Mouse (Mus musculus): ENCODE measurements around the gene B3galt4.
"Not testable (repeated sequence)": the region's sequence is repeated elsewhere in the genome, so short reads cannot be mapped to it uniquely, and the experiment has no call there.

Gene B3galt4

GRCm38 (mm10) chr17:33951021-33951946, at the start of gene B3galt4:
B3galt4 (minus strand) TSS chr17:33951488.
- DNase-seq = peak; percentile 79 to 89

GRCm38 (mm10) chr17:34000796-34001195, 49.5 kb upstream of the B3galt4 start:
- not testable (repeated sequence) for DNase-seq

GRCm38 (mm10) chr17:34000150-34000537, 48.9 kb upstream of the B3galt4 start, which contains the start of gene H2-K1:
H2-K1 (minus strand) TSS chr17:34000347.
- DNase-seq = peak; percentile 76 to 80

GRCm38 (mm10) chr17:33999341-34000149, 48.3 kb upstream of the B3galt4 start:
- DNase-seq = peak; percentile 19 to 20

DNA sequence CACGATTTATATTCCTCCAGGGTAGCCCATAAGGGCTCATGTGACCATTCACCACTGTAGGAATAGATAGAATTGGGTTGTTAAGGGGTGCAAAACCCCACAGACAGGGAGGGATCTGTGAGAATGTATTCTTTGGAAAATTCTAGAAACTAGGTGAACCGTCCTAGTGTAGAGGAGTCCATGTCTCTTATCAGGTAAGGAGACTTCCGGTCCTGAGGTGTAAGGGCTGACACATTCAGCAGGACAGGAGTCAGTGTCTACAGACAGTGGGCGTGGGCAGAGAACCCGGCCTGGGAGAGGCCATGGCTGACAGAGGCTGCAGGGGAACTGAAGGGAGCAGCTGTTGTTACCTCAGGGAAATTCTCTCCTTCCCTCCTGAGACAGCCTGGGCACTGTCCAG, 47.4 kb upstream of the B3galt4 start:
- DNase-seq = not testable (repeated sequence)

DNA sequence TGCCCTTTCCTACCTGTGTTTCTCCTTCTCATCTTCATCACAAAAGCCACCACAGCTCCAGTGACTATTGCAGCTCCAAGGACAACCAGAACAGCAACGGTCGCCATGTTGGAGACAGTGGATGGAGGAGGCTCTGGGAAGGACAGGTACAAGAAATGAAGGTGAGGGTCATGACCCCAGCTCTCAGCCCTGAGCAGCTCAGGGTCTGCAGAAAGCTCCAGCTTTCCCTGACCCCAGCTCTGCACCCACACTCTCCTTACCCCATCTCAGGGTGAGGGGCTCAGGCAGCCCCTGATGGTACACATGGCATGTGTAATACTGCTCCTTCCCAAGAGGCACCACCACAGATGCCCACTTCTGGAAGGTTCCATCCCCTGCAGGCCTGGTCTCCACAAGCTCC, 45.7 kb upstream of the B3galt4 start:
- DNase-seq = not testable (repeated sequence)

- no peak for DNase-seq
Measured at GRCm38 (mm10) chr17:33995651-33996050, 44.4 kb upstream of the B3galt4 start.

- DNase-seq = no peak
Measured at GRCm38 (mm10) chr17:33994959-33995358, 43.7 kb upstream of the B3galt4 start.

DNA sequence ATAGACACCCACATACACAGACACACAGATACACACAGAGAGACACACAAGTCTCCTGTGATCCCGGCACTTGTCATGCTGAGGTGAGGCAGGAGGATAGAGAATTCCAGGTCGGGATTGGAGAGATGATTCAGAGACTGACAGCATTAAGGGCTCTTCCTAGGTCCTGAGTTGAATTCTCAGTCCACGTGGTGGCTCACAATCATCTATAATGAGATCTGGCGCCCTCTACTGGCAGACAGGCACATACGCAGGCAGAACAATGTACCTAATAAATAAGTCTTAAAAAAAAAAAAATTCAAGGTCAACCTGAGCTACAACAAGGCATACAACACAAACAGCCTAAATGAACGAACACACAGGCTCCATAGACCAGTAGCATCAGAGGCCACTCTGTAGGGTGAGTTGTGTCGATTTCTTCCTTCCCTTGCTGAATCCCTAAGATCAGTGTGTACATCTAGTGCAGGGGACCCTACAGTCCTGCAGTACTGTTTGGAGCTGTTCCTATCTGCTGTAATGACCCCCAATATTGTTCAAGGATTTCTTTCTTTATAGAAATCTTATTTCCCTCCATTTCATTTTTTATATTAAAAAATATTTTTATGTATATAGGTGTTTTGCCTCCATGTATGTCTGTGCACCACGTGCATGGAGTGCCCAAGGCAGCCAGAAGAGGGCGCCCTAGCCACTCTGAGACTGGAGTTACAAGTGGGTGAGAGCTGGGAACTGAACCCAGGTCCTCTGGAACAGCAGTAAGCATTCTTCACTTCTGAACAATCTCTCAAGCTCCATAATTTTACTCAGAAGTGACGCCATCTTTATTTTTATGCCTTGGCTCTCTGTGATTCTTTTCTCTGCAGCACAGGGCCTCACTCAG, 40.7 kb upstream of the B3galt4 start:
- peak; percentile 77 to 86 for DNase-seq

- peak; percentile 79 to 88 for DNase-seq
Measured at GRCm38 (mm10) chr17:33982136-33982535, 30.8 kb upstream of the B3galt4 start.

- peak; percentile 90 to 93 for DNase-seq
Measured at GRCm38 (mm10) chr17:33981192-33981909, 30.1 kb upstream of the B3galt4 start.

DNA sequence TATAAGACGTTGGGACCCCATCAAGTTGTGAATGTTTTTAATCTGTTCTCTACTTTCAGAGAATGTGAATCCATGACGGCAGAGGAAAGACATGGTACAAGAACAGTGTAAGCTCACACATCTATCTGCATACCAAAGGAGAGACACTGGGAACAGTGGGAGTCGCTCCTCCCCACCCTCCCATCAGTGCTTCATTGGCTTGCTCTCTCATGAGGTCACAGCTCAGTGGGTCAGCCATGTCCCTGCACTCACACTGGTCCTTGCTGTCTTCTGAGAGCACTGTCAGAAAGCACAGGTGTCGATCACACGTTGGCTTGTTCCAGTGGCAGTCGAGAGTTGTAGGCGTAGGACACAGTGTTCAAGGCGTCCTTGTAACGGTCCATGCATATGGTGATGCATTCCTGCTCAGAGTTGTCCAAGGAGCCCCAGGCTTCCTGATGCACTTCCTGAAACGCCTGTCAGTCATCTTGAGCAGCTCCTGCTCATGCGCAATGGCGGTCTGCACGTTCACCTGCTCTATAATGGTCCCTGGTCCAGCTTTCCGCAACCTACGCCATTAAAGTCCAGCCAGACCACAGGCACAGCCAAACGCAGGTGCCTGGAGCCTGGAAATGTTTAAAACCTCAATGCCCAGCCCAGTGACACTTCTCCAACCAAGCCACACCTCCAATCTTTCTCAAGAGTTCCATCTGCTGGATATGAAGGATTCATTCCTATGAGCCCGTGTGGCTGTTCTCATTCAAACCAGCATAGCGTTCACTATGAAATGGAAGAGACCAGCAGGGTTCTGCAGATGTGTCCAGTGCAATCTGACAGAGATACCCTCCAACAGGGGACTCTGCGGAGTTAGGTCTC, 29.1 kb upstream of the B3galt4 start:
- DNase-seq = no peak

DNA sequence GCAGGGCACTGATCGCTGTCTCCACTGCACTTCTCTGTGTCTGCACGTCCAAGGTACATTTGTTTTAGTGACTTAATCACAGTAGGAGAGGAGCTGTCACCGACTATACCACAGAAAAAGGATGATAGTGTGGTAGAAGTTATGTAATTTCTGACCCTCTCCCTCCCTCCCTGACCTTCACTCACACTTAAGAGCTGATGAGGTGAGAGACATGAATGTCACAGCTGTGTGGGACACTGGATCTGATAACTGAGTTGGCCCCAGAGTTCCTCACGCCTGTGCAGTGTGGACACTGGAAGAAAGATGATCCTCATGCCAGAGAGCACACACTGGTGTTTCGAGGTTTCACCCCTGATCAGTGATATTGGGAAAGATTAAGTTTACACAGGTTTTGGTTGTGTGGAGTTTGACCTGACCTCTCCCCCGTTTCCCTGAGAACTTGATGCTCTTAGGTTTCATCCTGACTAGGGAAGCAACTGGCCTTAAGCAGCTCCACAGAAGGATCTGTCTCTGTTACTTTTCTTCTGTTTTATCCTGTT, 28.3 kb upstream of the B3galt4 start:
- no peak for DNase-seq

DNA sequence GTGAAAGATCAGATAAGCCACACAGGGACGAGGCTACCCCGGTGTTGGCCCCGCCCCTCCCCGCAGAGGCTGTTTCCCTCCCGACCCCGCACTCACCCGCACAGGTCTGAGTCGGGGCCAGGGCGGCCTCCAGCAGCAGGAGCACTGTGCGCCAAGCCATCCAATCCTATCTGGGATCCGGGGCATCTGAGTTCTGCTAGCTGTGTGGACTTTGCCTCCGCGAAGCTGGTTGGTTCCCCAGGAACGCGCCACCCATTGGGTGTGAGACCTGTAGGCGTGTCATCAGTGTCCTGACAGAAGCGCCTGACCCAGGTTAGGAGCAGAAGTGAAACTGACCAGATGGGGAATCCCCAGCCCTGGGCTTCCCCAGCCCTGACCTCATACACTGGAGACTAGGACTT, 27.3 kb upstream of the B3galt4 start:
- DNase-seq = peak; percentile 54 to 68

DNA sequence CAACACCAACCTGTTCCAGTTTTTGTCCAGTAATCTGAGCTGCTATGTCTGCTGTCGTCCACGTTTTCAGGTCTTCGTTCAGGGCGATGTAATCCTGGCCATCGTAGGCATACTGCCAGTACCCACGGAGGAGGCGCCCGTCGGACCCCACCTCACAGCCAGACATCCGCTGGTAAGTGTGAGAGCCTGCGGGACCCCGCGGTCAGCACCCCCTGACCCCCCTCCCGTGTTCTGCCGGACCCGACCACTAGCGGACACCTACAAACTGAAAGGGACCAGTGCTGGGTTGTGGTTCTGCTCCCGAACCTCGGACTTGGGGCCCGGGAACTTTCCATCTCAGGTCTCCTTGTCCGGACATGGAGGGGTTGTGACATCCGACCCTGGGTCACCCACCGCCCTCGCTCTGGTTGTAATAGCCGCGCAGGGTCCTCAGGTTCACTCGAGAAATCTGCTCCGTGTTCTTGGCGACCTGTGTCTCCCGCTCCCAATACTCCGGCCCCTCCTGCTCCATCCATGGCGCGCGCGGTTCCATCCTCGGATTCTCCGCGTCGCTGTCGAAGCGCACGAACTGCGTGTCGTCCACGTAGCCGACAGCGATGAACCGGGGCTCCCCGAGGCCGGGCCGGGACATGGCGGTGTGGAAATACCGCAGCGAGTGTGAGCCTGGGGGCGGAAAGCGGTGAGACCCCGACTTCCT, 26.7 kb upstream of the B3galt4 start:
- DNase-seq = no peak

DNA sequence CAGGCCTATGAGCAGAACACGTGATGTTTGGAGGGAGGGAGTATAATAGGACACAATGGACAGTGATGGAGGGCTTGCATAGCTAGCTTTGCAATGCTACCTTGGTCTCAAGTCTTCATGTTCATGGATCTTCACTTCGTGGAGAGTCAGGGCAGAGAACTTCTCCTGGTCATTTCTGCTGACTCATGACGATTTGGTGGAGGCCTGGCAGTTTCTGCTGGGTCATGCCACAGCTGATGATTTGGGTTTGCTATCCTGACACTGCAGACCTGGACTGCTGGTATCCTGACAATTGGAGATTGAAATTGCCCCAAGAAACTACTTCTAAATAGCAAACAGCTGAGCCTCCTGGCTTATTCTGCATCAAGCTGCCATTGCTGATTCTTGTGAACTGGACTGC, 22.3 kb upstream of the B3galt4 start:
- DNase-seq = no peak

DNA sequence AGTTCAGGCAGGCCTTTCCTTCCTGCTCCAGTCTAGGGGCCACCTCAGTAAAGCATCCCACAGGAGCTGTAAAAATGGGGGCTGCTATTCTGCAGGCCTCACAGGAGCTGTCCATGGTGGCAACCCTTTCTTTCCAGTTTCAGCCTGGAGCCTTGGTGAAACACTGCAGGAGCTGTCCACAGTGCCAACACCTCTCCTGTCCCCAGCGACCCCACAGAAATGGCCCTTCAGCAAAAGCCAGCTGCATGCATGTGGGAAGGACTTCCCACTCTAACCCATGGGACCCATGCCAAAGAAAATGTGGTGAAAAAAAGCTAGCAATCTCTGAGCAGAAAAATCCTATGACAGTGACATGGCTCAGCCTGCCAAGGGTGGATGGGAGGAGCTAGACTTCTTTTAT, 21.4 kb upstream of the B3galt4 start:
- no peak for DNase-seq

GRCm38 (mm10) chr17:33969394-33969793, 18.1 kb upstream of the B3galt4 start:
- peak; percentile 12 to 24 for DNase-seq

DNA sequence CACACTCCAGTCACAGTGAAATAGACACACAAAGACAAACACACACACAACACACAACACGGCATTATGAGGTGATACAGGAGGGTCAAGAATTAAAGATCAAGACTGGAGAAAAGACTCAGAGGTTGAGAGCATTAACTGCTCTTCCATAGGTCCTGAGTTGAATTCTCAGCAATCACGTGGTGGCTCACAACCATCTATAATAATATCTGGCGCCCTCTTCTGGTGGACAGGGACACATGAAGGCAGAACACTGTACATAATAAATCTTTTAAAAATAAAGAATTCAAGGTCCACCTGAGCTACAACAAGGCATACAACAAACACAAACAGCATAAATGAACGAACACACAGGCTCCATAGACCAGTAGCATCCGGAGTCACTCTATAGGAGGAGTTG, 17.6 kb upstream of the B3galt4 start:
- DNase-seq = peak; percentile 56 to 66

GRCm38 (mm10) chr17:33968489-33968888, 17.2 kb upstream of the B3galt4 start:
- DNase-seq = peak; percentile 87 to 89

All from cerebellum, postnatal 14 days (tissue).